Mouse (Mus musculus) cerebellum, adult 9-10 months (tissue): ENCODE measurements at regions not wholly inside any gene's neighbourhood (a gene's known extent, or its start where the extent isn't known, plus 50 kb on each side); places are given as distances from the start of the nearest gene placed in this dataset.
A peak's percentile ranks its signal among the peaks of the same experiment; 100 is the strongest.

Source experiments
- DNase-seq: peaks from one replicate; pipeline ENCODE4 v3.0.0; 2022

GRCm38 (mm10) chr11:114257061-114257460, 190.2 kb upstream of the Sdk2 start:
- no peak for DNase-seq

- DNase-seq, result no peak
Measured at GRCm38 (mm10) chr11:114254344-114254743, 187.5 kb upstream of the Sdk2 start.

GRCm38 (mm10) chr11:114251614-114252013, 184.8 kb upstream of the Sdk2 start:
- DNase-seq, result peak; percentile 17

GRCm38 (mm10) chr11:114249215-114249614, 182.4 kb upstream of the Sdk2 start:
- no peak for DNase-seq

GRCm38 (mm10) chr11:114248261-114248898, 181.5 kb upstream of the Sdk2 start:
- DNase-seq, result no peak

GRCm38 (mm10) chr11:114239311-114239803, 172.5 kb upstream of the Sdk2 start:
- DNase-seq, result no peak

- no peak for DNase-seq
Measured at GRCm38 (mm10) chr11:114238801-114239200, 172.0 kb upstream of the Sdk2 start.

GRCm38 (mm10) chr11:114238316-114238715, 171.5 kb upstream of the Sdk2 start:
- no peak for DNase-seq

- no peak for DNase-seq
Measured at GRCm38 (mm10) chr11:114234542-114234910, 167.7 kb upstream of the Sdk2 start.

GRCm38 (mm10) chr11:114233636-114234541, 167.0 kb upstream of the Sdk2 start:
- no peak for DNase-seq

- DNase-seq, result no peak
Measured at GRCm38 (mm10) chr11:114231841-114232240, 165.0 kb upstream of the Sdk2 start.

- DNase-seq, result no peak
Measured at GRCm38 (mm10) chr11:114229763-114230162, 162.9 kb upstream of the Sdk2 start.

- DNase-seq, result no peak
Measured at GRCm38 (mm10) chr11:114229196-114229595, 162.3 kb upstream of the Sdk2 start.

- no peak for DNase-seq
Measured at GRCm38 (mm10) chr11:114226553-114226952, 159.7 kb upstream of the Sdk2 start.

GRCm38 (mm10) chr11:114224706-114225105, 157.9 kb upstream of the Sdk2 start:
- DNase-seq, result no peak

- DNase-seq, result no peak
Measured at GRCm38 (mm10) chr11:114223061-114223460, 156.2 kb upstream of the Sdk2 start.

GRCm38 (mm10) chr11:114220466-114220865, 153.6 kb upstream of the Sdk2 start:
- no peak for DNase-seq

- DNase-seq, result no peak
Measured at GRCm38 (mm10) chr11:114218732-114219506, 152.1 kb upstream of the Sdk2 start.

- DNase-seq, result no peak
Measured at GRCm38 (mm10) chr11:114217245-114217757, 150.5 kb upstream of the Sdk2 start.

- DNase-seq, result no peak
Measured at GRCm38 (mm10) chr11:114216493-114216892, 149.6 kb upstream of the Sdk2 start.

GRCm38 (mm10) chr11:114215256-114215655, 148.4 kb upstream of the Sdk2 start:
- no peak for DNase-seq

- DNase-seq, result no peak
Measured at GRCm38 (mm10) chr11:114212136-114212535, 145.3 kb upstream of the Sdk2 start.

- DNase-seq, result peak; percentile 66
Measured at GRCm38 (mm10) chr11:114205192-114205591, 138.3 kb upstream of the Sdk2 start.
